Mouse (Mus musculus) embryonic facial prominence, embryonic 15.5 days (tissue): Measurements from ENCODE around the gene Usp12. TPM values are rescaled to one million over a fixed set of nuclear protein-coding genes. Genes with fewer than 3 reads are reported as not detected.

Source experiments
- ATAC-seq: fragments of 200-750 bp; cut with Nextera tagmentation; 2 replicates; pipeline ENCODE4 v1.8.0; 2017; ENCODE audit warnings: low read depth, moderate TSS enrichment; ENCODE audit not compliant: insufficient number of reproducible peaks, low FRiP score, low TSS enrichment
- H3K27ac ChIP-seq: fragments of 300-500 bp; sonication (generic); replicated peaks from 2 replicates; pipeline ENCODE4 v1.5.1; 2015; ENCODE audit warnings: mild to moderate bottlenecking, inconsistent platforms
- H3K27me3 ChIP-seq: fragments of 300-500 bp; sonication (generic); 2 replicates; pipeline ENCODE4 v1.6.1; 2015; ENCODE audit warnings: inconsistent platforms
- H3K36me3 ChIP-seq: fragments of 300-500 bp; sonication (generic); 2 replicates; pipeline ENCODE4 v1.6.1; 2015; ENCODE audit warnings: mild to moderate bottlenecking, inconsistent platforms
- H3K4me1 ChIP-seq: fragments of 300-500 bp; sonication (generic); 2 replicates; pipeline ENCODE4 v1.6.1; 2015; ENCODE audit warnings: inconsistent platforms
- H3K4me2 ChIP-seq: fragments of 300-500 bp; sonication (generic); replicated peaks from 2 replicates; pipeline ENCODE4 v1.6.1; 2015; ENCODE audit warnings: mild to moderate bottlenecking, inconsistent platforms
- H3K4me3 ChIP-seq: fragments of 300-500 bp; sonication (generic); replicated peaks from 2 replicates; pipeline ENCODE4 v1.5.1; 2015; ENCODE audit warnings: mild to moderate bottlenecking, inconsistent platforms
- H3K9ac ChIP-seq: fragments of 300-500 bp; sonication (generic); 2 replicates; pipeline ENCODE4 v1.6.1; 2015; ENCODE audit warnings: inconsistent platforms
- H3K9me3 ChIP-seq: fragments of 300-500 bp; sonication (generic); replicated peaks from 2 replicates; pipeline ENCODE4 v1.6.1; 2016; ENCODE audit warnings: inconsistent platforms
- WGBS: fragments of 180-500 bp; shearing (Covaris S2); methylation state at CpG from one replicate; pipeline ENCODE4 v1.1.7; 2015; 5-methylcytosine and 5-hydroxymethylcytosine counted together
- polyA plus RNA-seq: library from polyadenylated mRNA; unstranded; fragments of >200 nt; fragmentation: Nextera tagmentation; extraction: Ambion mirVana; gene quantifications from 2 replicates; pipeline ENCODE4 v1.2.1, GENCODE M21; 2015

Gene Usp12
- polyA plus RNA-seq, 1 experiment from 2014 or later: 16.0 TPM

GRCm38 (mm10) chr5:146779931-146780330 lies 14.9 kb downstream of the Usp12 start:
- ATAC-seq: no peak
- Histone ChIP-seq H3K27ac (no peak overlapping the region), H3K27me3 (no peaks in the 10 kb centered on the region), H3K4me1 (peaks cover 8% of the 10 kb centered on the region; the same call in 1 of the 2 replicates), H3K36me3 (peaks cover 7% of the 10 kb centered on the region), H3K4me2 (no peak overlapping the region), H3K9me3 (no peaks in the 10 kb centered on the region), H3K4me3 (no peak overlapping the region), H3K9ac (no peak overlapping the region)
- WGBS: 68% methylated on average over 5 of the region's 5 CpGs

GRCm38 (mm10) chr5:146776988-146777639 lies 17.7 kb downstream of the Usp12 start:
- H3K36me3 ChIP-seq: no peaks in the 10 kb centered on the region
- H3K9ac ChIP-seq: no peak overlapping the region
- H3K27me3 ChIP-seq: no peaks in the 10 kb centered on the region
- H3K4me2 ChIP-seq: no peak overlapping the region
- ATAC-seq: no peak
- WGBS: 80% methylated on average over 13 of the region's 13 CpGs
- H3K4me1 ChIP-seq: peaks cover 7% of the 10 kb centered on the region; the same call in 1 of the 2 replicates
- H3K27ac ChIP-seq: no peak overlapping the region
- H3K9me3 ChIP-seq: no peaks in the 10 kb centered on the region
- no peak overlapping the region for H3K4me3 ChIP-seq

- 58% methylated on average over 11 of the region's 11 CpGs for WGBS
- Histone ChIP-seq H3K4me3 (no peak overlapping the region), H3K27ac (no peak overlapping the region), H3K9me3 (no peaks in the 10 kb centered on the region), H3K27me3 (no peaks in the 10 kb centered on the region), H3K36me3 (0 out of 2 replicates have a peak, but pooled peaks cover 3% of the 10 kb centered on the region), H3K4me1 (peaks cover 15% of the 10 kb centered on the region), H3K9ac (no peak overlapping the region), H3K4me2 (no peak overlapping the region)
- ATAC-seq: no peak
Measured at GRCm38 (mm10) chr5:146771982-146772381, 22.8 kb downstream of the Usp12 start.

GRCm38 (mm10) chr5:146770002-146770848 lies 24.6 kb downstream of the Usp12 start:
- Histone ChIP-seq H3K36me3 (0 out of 2 replicates have a peak, but pooled peaks cover 3% of the 10 kb centered on the region), H3K4me2 (no peak overlapping the region)
- WGBS: 63% methylated on average over 15 of the region's 15 CpGs

GRCm38 (mm10) chr5:146765791-146766190 lies 29.0 kb downstream of the Usp12 start:
- Histone ChIP-seq H3K9me3 (no peaks in the 10 kb centered on the region), H3K9ac (no peak overlapping the region), H3K36me3 (peaks cover 21% of the 10 kb centered on the region), H3K4me1 (peaks cover 12% of the 10 kb centered on the region), H3K27ac (no peak overlapping the region), H3K4me2 (no peak overlapping the region), H3K4me3 (no peak overlapping the region), H3K27me3 (no peaks in the 10 kb centered on the region)
- ATAC-seq: no peak
- WGBS: 91% methylated on average over 5 of the region's 5 CpGs

More at GRCm38 (mm10) chr5:146770002-146770848, 24.6 kb downstream of the Usp12 start:
- Histone ChIP-seq H3K4me3 (no peak overlapping the region), H3K9ac (no peak overlapping the region), H3K9me3 (no peaks in the 10 kb centered on the region), H3K27me3 (no peaks in the 10 kb centered on the region), H3K27ac (no peak overlapping the region), H3K4me1 (peaks cover 15% of the 10 kb centered on the region)
- ATAC-seq: no peak

- no peak for ATAC-seq
- H3K4me2 ChIP-seq: no peak overlapping the region
- no peak overlapping the region for H3K4me3 ChIP-seq
- H3K27me3 ChIP-seq: no peaks in the 10 kb centered on the region
- no peaks in the 10 kb centered on the region for H3K4me1 ChIP-seq
- 87% methylated on average over 6 of the region's 6 CpGs for WGBS
- no peak overlapping the region for H3K27ac ChIP-seq
- peaks cover 35% of the 10 kb centered on the region for H3K36me3 ChIP-seq
- no peaks in the 10 kb centered on the region for H3K9me3 ChIP-seq
- H3K9ac ChIP-seq: no peak overlapping the region
Measured at GRCm38 (mm10) chr5:146759159-146759558, 35.6 kb downstream of the Usp12 start.

GRCm38 (mm10) chr5:146757921-146758320 lies 36.9 kb downstream of the Usp12 start:
- Histone ChIP-seq H3K27me3 (no peaks in the 10 kb centered on the region), H3K36me3 (peaks cover 45% of the 10 kb centered on the region), H3K4me1 (no peaks in the 10 kb centered on the region), H3K4me2 (no peak overlapping the region), H3K27ac (no peak overlapping the region), H3K4me3 (no peak overlapping the region), H3K9me3 (no peaks in the 10 kb centered on the region), H3K9ac (no peak overlapping the region)
- 75% methylated on average over 6 of the region's 6 CpGs for WGBS
- ATAC-seq: no peak

GRCm38 (mm10) chr5:146757316-146757715 lies 37.5 kb downstream of the Usp12 start:
- Histone ChIP-seq H3K36me3 (peaks cover 43% of the 10 kb centered on the region), H3K27me3 (no peaks in the 10 kb centered on the region), H3K4me1 (no peaks in the 10 kb centered on the region), H3K27ac (no peak overlapping the region), H3K4me3 (no peak overlapping the region), H3K4me2 (no peak overlapping the region), H3K9me3 (no peaks in the 10 kb centered on the region), H3K9ac (no peak overlapping the region)
- 83% methylated on average over 5 of the region's 5 CpGs for WGBS
- no peak for ATAC-seq

GRCm38 (mm10) chr5:146753181-146753580 lies 41.6 kb downstream of the Usp12 start:
- H3K36me3 ChIP-seq: peaks cover 70% of the 10 kb centered on the region
- H3K27me3 ChIP-seq: no peaks in the 10 kb centered on the region
- H3K27ac ChIP-seq: no peak overlapping the region
- H3K4me3 ChIP-seq: no peak overlapping the region
- no peaks in the 10 kb centered on the region for H3K9me3 ChIP-seq
- no peak for ATAC-seq
- no peaks in the 10 kb centered on the region for H3K4me1 ChIP-seq
- no peak overlapping the region for H3K9ac ChIP-seq
- H3K4me2 ChIP-seq: no peak overlapping the region
- WGBS: 93% methylated on average over 8 of the region's 8 CpGs

GRCm38 (mm10) chr5:146750958-146751357 lies 43.8 kb downstream of the Usp12 start:
- no peak overlapping the region for H3K4me3 ChIP-seq
- no peaks in the 10 kb centered on the region for H3K4me1 ChIP-seq
- peaks cover 62% of the 10 kb centered on the region for H3K36me3 ChIP-seq
- H3K9ac ChIP-seq: no peak overlapping the region
- H3K9me3 ChIP-seq: no peaks in the 10 kb centered on the region
- ATAC-seq: 0 out of 2 replicates have a peak, but pooled peaks have one; percentile 4
- no peak overlapping the region for H3K4me2 ChIP-seq
- H3K27me3 ChIP-seq: no peaks in the 10 kb centered on the region
- H3K27ac ChIP-seq: no peak overlapping the region
- WGBS: 84% methylated on average over 7 of the region's 7 CpGs

- ATAC-seq: no peak
- Histone ChIP-seq H3K4me3 (no peak overlapping the region), H3K9ac (no peak overlapping the region), H3K27ac (no peak overlapping the region), H3K36me3 (peaks cover 62% of the 10 kb centered on the region), H3K27me3 (no peaks in the 10 kb centered on the region), H3K9me3 (no peaks in the 10 kb centered on the region), H3K4me2 (no peak overlapping the region), H3K4me1 (no peaks in the 10 kb centered on the region)
- WGBS: 81% methylated on average over 7 of the region's 7 CpGs
Measured at GRCm38 (mm10) chr5:146750273-146750672, 44.5 kb downstream of the Usp12 start.
